Mouse (Mus musculus): ENCODE results near the gene Rab3a.

Gene Rab3a

DNA sequence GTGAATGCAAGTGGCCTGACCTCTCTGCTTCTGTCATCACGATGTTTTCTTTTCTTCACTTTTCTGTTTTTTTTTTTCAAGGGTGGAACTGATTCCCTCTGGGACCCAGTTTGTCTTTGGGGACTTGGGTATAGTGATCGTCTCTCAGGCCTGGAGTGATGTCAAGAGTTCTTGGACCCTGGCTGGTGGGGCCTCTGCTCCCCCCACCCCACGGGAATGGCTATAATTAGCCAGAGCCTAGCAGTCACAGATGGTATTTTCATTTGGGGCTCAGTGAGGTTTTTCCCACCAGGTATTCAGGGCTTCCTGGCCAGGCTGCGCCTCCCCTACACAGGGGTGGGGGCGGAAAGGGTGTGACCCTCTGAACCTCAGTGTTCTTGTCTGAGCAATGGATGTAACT, 12.8 kb upstream of the Rab3a start:
- no peak for DNase-seq (ENCODE audit: low read depth, low spot score)

DNA sequence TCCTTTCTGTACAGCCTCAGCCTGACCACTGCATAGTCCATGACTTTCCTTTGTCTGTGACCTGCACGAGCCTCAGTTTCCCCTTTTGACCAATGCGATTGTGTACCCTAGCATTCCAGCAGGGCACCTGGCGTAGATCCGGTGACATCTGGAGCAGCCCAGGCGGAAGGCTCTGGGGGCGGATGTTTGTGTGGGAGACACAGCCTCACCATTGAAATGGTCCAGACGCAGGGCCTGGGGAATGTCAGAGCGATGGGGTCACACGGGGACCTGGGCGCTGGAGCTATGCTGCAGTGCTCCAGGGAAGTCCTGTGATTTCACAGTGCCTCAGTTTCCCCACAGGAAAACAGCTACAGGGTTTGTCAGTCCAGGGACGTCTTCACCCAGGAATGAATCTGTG, 12.3 kb upstream of the Rab3a start:
- DNase-seq (ENCODE audit: low read depth, low spot score): no peak

DNA sequence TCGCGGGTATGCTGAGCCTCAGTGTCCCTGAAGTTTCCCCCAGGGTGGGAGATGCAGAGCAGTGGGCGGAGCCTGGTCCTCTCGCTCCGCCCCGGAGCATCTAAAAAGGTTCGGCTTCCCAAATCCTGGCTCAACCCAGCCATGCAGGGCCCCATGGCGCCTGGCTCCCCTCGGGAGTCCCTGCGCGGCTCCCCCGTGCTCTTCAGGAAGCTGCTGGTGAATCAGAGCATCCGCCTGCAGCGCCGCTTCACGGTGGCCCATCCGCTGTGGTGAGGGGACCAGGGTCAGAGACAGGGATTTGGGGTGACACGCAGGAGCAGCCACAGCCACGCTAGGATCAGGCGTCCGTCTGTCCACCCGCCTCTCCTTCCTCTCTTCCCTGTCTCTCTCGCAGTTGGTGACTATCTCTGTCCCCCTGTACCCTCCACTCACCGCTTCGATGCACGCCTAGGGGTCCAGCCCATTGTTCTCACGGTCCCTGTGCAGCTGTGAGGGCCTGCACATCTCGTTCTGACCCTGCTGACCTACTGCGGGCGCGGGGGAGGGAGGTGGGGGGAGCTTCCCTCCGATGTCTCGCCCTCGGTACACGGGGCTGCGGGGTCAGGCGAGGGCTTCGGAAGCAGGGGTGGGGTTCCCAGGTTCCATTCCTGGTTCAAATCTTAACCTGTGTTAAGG, 11.4 kb upstream of the Rab3a start:
- DNase-seq (ENCODE audit: low read depth, low spot score): no peak

DNA sequence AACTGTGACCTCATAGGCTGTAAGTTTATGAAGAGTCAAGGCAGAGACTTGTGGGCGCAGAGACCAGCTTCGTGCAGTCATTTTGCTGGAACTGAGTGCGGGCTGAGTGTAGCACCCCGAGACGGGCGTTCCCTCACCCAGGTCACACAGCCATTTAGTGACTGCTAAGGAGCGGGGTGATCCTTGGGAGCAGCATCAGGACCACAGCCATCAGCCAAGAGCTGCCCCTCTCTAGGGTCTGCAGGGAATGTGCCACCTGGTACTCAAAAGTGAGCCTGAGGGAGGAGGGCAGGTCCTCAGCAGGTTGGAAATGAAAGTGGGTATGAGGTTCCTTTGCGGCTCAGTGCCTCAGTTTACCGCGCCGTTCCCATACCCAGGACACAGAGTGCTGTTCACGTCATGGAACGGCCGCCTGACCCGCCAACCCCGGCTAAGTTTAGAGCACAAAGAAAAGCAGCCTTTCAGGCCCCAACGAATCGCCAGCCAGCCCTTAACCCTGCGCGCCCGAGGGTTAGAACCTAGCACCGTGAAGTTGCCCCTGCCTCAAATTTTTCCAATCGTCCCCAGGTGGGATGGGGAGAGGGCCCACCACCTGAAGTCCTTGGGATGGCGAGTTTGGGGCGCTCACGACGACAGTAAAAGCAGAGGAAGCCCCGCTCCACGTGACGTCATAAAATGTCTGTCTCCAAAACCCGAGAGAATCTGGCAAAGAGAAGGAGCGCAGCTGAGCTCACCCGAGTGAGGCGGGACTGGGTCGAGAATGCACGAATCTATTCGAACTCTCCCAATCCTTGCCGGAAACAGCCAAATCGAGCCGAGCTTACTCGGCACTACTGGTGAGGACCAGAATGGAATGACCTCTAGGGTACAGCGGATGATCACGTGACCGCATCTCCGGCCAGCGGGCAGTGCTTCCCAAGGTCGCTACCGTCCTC, 10.6 kb upstream of the Rab3a start:
- no peak for DNase-seq (ENCODE audit: low read depth, low spot score)

DNA sequence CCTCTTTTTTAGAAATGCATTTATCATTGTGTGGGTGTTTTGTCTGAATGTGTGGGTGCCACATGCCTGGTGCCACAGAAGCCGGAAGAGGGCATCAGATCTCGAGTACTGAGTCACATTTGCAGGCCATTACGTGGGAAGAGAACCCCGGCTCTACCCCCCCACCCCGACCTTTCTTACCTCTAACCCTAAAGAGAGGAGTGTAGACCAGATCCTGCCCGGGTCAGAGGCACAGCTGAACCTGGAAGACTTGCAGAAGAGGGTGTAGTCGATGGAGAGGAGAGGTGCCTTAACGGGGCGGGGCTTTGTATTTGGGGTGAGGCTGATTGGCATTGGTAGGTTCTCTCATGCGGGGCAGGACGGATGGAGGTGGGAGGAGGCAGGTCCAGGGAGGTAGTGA, 9.7 kb upstream of the Rab3a start:
- no peak for DNase-seq (ENCODE audit: low read depth, low spot score)

DNA sequence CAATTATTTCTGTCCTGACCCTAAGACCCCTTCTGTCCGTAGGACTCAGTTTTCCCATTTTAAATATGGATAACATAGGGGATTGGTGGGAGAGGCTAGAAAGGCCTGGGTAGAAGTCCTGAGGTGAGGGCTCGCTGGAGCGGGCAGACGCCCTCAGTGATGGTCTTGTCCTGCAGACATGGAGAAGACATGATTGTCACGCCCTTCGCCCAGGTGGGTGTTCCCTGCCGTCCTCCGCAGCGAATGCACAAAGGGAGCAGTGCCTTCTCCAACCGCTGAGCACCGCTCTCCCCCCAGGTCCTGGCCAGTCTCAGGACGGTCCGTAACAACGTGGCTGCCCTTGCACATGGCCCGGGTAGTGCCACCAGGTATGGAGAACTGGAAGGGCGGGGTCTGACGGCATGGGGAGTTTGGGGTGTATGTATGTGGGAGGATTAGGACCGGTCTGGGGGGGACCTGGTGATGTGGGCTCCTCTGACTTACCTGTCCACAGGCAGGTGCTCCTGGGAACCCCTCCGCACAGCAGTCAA, 8.7 kb upstream of the Rab3a start:
- DNase-seq (ENCODE audit: low read depth, low spot score): no peak

DNA sequence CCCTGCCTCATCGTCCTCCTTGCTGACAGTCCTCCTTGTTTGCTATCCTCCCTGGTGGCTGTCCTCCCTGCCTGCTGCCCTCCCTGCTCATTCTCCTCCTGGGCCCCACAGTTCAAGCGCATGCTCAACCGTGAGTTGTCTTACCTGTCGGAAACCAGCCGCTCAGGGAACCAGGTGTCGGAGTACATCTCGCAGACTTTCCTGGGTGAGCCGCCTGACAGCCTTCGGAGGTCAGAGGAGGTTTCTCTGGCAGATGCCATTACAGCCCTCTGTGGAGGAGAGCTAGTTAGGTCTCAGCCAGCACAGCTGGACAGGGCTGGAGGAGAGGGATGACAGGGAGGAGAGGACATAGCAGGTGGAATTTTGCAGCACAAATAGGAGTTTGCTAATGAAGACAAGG, 7.8 kb upstream of the Rab3a start:
- DNase-seq (ENCODE audit: low read depth, low spot score): no peak

DNA sequence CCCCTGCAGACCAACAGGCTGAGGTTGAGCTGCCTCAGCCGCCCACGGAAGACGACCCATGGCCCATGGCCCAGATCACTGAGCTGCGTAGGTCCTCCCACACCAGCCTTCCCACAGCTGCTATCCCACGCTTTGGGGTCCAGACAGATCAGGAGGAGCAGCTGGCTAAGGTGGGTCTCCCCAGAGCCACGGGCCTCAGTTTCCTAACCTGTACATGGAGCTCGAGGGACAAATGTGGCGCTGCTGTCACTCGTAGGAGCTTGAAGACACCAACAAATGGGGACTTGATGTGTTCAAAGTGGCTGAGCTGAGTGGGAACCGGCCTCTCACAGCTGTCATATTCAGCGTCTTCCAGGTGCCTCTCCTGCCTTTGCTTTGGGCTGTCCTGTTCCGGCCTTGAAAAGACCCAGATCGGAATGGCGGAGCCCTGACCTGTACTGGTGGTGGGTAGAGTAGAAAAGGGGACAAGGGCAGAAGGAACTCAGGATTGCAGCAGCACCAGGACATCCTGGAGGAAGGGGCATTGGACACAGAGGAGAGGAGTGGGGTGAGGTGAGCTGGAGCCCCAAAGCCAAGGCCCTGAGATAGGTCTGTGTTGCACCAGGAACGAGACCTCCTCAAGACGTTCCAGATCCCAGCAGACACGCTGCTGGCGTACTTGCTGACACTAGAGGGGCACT, 7.1 kb upstream of the Rab3a start:
- DNase-seq (ENCODE audit: low read depth, low spot score): no peak

DNA sequence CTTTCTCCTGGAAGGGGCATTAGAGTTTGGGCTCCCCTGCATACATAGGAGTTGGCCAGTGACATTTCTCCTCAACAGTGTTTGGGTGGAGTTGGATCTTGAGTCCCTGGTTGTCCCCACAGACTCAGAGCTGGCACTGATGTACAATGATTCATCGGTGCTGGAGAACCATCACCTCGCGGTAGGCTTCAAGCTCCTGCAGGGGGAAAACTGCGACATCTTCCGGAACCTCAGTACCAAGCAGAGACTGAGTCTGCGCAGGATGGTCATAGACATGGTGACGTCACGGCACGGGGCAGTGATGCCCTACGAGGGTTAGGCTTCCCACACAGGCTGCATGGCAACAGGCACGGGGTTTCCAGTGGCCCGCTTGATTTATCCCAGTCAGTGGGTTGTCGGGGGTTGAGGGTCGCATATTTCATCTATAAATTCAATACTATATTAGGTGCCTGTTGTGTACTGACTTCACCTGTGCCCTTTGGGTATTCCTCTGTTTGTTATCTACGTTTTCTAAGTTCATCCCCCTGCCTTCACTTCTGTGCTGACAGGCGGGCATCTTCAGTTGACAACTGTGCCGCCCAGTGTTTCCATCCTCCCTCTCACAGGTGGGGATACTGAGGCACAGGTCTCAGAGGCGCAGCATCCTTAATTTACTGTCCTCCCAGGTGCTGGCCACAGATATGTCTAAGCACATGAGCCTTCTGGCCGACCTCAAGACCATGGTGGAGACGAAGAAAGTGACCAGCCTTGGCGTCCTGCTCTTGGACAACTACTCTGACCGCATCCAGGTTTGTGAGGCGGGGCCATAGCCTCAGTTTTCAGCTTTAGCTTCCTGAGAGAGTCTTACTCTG, 6.0 kb upstream of the Rab3a start:
- no peak for DNase-seq (ENCODE audit: low read depth, low spot score)

DNA sequence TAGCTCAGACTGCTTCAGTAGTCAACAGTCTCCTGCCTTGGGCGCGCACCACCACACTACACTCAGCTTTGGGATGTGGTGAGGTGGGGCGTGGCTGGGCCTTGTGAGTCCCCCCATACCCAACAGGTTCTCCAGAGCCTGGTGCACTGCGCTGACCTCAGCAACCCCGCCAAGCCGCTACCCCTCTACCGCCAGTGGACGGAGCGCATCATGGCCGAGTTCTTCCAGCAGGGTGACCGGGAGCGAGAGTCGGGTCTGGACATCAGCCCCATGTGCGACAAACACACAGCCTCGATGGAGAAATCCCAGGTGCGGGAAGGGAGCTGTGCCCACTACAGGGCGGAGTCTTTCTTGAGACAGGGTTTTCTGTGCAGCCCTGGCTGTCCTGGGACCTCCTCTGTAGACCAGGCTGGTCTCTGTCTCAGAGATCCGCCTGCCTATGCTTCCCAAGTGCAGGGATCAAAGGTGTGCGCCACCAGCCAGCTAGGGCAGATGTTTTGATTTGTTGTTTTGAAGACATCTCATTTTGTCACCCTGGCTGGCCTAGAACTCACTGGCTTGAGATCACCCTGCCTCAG, 5.3 kb upstream of the Rab3a start:
- no peak for DNase-seq (ENCODE audit: low read depth, low spot score)

DNA sequence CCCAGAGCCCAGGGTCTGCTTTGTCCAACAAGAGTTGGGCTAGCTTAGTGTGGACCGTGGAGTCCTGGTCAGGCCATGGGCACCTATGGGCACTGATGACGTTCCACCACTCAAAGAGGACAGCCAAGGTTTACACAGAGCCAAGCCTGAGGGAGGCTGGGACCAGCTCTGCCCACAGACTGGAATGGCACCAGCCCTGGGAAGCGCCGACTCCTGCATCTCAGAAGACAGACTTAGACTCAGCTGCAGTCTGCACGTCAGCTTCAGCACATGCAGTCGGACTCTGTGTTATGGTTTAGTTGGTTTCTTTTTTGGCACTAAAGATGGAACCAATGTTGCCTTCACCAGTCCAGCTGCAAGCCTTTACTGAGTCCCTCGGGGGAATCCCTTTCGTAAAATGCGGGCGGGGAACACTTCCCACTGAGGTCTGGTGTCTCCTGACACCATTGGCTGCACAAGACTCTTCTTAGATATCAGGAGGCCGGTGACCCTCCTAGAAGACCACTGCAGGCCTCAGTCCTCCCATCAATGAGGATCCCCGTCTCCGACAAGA, 4.3 kb upstream of the Rab3a start:
- no peak for DNase-seq (ENCODE audit: low read depth, low spot score)

DNA sequence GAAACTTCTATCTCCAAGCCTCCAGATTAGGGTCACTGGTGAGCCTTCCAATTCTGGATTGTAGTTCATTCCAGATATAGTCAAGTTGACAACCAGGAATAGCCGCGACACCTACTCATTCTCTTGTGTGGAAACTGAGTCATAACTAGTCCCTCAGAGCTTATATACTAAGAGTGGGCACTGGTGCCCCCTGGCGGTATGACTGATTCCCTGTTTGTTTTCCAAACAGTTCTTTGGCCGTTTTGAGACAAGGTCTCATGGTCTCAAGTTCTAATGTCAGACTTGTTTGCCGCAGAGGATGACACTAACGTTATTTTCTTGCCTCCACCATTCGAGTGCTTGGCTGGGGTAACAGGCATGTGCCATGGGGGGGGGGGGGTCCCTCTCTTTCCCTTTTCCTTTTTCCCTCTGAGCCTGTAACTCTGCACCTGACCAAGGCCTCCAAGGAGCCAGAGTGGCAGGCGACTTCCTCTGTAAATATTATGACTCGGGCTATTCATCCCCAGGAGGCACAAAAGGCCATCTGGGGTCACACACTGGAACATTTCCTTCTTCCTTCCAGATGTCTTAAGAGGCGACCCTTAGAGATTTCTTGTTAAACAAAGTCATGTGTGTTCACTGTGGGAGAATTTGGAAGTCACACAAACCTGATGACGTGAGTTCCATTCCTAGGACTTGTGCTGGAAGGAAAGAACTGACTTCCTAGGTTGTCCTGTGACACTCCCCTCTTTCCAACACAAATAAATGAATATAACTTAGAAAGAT, 2.3 kb upstream of the Rab3a start:
- no peak for DNase-seq (ENCODE audit: low read depth, low spot score)

DNA sequence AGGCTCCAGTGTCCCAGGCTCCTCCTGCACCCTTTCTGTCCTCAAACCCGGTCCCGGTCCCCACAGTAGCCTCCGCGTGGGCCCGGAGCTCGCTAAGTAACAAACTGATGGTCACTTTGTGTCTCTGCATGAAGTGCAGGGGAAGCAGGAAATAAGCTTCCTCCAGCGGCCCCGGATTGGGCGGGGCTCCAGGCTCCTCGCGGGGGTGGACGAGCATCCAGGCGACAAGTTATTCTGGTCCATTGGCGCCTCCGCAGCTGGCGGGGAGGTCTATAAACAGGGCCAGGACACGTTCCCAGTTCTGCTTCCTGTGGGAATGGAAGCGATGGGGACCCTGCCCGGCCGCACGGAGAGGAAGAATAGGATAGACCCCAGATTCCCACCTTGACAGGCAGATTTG, 1.3 kb upstream of the Rab3a start:
- DNase-seq (ENCODE audit: low read depth, low spot score): no peak

DNA sequence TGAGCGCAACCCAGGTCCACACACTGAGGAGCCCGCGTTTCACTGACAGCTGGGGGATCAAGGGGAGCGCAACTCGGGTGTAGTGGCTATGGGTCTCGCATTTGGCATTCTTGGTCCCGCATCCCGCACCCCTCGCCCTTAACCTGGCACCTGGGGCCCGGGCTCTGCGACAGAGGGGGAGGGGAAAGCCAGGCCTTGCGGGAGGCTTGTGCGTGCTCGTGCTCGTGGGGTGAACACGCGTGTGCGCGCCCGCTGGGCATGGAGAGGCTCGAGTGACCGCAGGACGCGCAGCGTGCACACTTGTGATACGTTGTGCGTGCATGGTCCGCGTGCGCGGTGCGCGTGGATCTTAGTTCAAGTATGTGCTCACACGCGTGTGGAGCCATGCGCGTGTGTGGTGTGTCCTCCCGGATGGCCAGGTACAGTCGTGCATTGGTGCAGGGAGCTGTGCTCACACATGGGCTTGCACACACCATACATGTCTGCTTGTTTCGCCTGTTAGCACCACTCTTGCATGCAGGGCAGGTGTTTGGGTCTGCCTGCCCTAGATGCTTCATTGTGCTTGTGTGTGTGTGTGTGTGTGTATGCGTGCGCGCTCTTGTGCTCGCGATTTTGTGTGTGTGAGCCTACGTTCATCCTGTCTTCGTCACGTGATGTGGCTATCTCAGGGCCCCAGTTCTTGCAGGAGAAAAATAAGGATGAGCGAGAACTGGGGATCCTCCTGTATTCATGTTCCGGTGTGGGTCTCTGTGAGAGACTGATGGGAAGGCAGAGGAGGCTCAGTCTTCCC, 587 bp downstream of the Rab3a start:
- DNase-seq (ENCODE audit: low read depth, low spot score): no peak

DNA sequence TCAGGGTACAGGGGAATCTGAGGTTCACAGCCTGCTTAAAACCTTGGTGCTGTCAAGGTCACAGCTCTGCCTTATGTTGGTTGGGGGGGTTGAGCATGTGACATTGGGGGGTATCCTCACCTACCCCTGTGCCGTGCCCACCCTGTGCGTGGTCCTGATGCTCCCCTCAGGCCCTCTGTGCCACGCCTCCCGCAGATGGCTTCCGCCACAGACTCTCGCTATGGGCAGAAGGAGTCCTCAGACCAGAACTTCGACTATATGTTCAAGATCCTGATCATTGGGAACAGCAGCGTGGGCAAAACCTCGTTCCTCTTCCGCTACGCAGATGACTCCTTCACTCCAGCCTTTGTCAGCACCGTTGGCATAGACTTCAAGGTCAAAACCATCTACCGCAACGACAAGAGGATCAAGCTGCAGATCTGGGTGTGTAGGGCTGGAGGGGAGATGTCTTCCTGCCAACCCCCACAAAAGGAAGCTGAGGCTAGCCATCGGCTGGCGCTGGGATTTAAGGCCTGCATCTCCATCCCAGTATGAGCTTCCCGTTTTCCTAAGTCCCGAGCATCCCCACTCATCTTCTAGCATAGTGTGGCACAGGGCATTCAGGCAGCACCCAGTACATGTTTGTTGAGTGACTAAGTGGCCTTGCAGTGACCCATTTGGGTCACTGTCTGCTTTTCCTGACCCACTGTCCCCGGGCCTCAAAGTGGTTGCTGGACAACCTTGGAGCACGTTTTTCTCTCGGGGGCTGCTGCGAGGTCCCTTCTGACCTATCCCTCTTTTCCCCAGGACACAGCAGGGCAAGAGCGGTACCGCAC, 1.4 kb downstream of the Rab3a start:
- no peak for DNase-seq (ENCODE audit: low read depth, low spot score)

DNA sequence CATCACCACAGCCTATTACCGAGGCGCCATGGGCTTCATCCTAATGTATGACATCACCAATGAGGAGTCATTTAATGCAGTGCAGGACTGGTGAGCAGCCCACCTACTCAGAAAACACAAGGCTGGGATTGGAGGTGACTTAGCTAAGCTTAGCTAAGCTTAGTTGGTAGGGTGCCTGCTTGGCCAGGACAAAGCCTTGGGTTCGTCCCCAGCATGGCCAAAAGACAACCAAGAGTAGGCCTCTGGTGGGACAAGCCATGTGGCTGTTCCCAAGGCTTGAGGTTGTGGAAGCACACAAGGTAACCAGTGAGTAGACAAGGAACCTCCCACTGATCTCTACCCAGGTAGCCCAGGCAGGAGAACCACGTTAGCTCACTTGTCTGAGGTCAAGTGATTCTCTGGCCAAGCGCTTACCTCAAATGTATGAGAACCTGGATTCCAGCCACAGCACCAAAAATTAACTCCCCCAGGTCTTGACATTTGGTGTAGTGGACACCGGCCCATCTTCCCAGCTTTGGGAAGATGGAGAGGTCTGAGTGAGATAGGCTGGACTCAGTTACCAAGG, 2.1 kb downstream of the Rab3a start:
- no peak for DNase-seq (ENCODE audit: low read depth, low spot score)

DNA sequence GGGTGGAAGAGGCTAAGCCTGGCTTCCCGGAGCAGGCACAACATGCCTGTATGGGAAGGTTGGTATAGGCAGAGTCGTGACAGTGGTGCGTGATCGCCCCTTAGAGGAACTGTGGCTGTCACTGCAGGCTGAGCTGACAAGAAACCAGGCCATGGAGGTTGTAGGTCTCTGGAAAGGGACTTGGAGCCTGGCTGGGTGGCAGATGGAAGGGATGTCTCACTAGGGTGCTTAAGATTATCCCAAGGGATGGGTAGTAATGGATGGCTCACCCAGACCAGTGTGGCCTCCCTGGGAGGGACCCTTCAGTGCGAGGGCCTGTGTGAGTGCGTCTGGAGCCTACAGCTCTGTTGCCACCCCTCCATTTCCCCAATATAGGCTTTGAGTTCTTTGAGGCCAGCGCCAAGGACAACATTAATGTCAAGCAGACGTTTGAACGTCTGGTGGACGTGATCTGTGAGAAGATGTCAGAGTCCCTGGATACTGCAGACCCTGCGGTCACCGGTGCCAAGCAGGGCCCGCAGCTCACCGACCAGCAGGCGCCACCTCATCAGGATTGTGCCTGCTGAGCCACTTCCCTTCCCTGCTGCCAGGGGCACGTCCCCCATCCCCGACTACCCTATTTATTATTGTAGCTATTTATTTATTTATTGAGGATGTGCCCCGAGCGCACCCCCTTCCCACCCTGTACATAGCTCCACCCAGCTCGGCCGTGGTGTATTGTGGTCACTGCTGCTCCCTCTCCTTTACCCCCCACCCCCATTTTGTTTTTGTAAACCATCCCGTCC, 3.2 kb downstream of the Rab3a start:
- no peak for DNase-seq (ENCODE audit: low read depth, low spot score)

Measured in WW6 (cell line).